ENCODE assay signal across 19 mouse cellular contexts in the genomic region with DNA sequence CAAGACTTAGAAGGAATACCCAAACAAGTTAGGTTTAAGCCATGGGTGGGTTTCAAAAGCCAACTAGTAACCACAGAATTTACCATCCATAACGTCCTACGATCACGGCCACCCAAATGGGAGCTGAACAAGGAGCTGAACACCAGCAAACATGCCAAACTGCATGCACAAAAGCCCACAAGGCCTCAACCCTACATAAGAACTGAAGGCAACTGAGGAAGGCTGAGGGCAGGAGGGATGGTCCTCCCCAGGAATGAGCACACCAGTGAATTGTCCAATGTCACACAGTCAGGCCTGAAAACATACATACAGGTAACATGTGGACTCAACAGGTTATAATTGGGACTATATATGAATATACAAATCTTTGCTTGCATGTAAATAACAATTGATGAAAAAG. TPM values are rescaled to one million over a fixed set of nuclear protein-coding genes. Genes with fewer than 3 reads are reported as not detected.
DNase-seq lines count a peak whose midpoint lies in the region; ATAC-seq lines count a peak whose summit lies in the region.
"Had no signal": no experiment of that assay in that cellular context is flagged by ENCODE, and none has a peak within 500 bp of the region (broad histone marks: within the 10 kb centered on the region; RNA-seq: fewer than 3 reads in every experiment).

No protein-coding gene starts in this region.

- no peak overlapping the region for H3K4me3 ChIP-seq in heart, embryonic 10.5 days
- no peak overlapping the region for H3K4me3 ChIP-seq in midbrain, embryonic 11.5 days (ENCODE audit: low read depth, low read length)
- H3K4me3 ChIP-seq in midbrain, embryonic 14.5 days (replicated peaks; ENCODE audit: low read depth, low read length): no peak overlapping the region

- H3K27me3 ChIP-seq in heart, embryonic 10.5 days (ENCODE audit: insufficient read depth, poor library complexity, severe bottlenecking): no peaks in the 10 kb centered on the region
- no peaks in the 10 kb centered on the region for H3K27me3 ChIP-seq in midbrain, embryonic 11.5 days (ENCODE audit: control insufficient read depth, insufficient read depth, low read length)
- no peaks in the 10 kb centered on the region for H3K27me3 ChIP-seq in midbrain, embryonic 14.5 days (ENCODE audit: control insufficient read depth, insufficient read depth, low read length)
- H3K27me3 ChIP-seq: CH12.LX, Patski had no signal

- no peak overlapping the region for H3K9ac ChIP-seq in midbrain, embryonic 11.5 days (ENCODE audit: low read length)
- no peak overlapping the region for H3K9ac ChIP-seq in midbrain, embryonic 14.5 days (replicated peaks; ENCODE audit: low read length)

- peak; percentile 72 for DNase-seq in heart, embryonic 10.5 days (ENCODE audit: low spot score)
- no peak for DNase-seq in heart, adult 11 months
- peak; percentile 56 for DNase-seq in midbrain, embryonic 11.5 days (ENCODE audit: low spot score, missing footprints)
- DNase-seq in midbrain, embryonic 14.5 days: no peak
- DNase-seq: adrenal gland, adult 2 months; adrenal gland, adult 8-10 months; adrenal gland, postnatal 10 days; adrenal gland, postnatal 14 days; adrenal gland, postnatal 25 days; adrenal gland, postnatal 36 days; B cell, adult 2 months; cerebellum, adult 11 months; cerebellum, adult 11-12 months; cerebellum, adult 18-20 months had no signal

- H3K4me2 ChIP-seq in midbrain, embryonic 11.5 days: no peak overlapping the region
- H3K4me2 ChIP-seq in midbrain, embryonic 14.5 days (ENCODE audit: low read length): no peak overlapping the region

- 89% methylated on average over 3 of the region's 3 CpGs for WGBS in heart, embryonic 10.5 days
- 94% methylated on average over 3 of the region's 3 CpGs for WGBS in midbrain, embryonic 11.5 days
- whole genome bisulfite sequencing in midbrain, embryonic 14.5 days: 98% methylated on average over 3 of the region's 3 CpGs

- no peak for ATAC-seq in midbrain, embryonic 11.5 days (ENCODE audit: low FRiP score)
- no peak for ATAC-seq in midbrain, embryonic 14.5 days (ENCODE audit: low FRiP score, low TSS enrichment)
- ATAC-seq: activated CD4-positive, CD25-positive, alpha-beta regulatory T cell, adult 4 months; CD4-positive, CD25-positive, alpha-beta regulatory T cell, adult 4 months; Patski had no signal

- H3K9me3 ChIP-seq in heart, embryonic 10.5 days: no peaks in the 10 kb centered on the region
- no peaks in the 10 kb centered on the region for H3K9me3 ChIP-seq in midbrain, embryonic 11.5 days (ENCODE audit: control insufficient read depth, low read length)
- H3K9me3 ChIP-seq in midbrain, embryonic 14.5 days (ENCODE audit: control insufficient read depth, low read length): no peaks in the 10 kb centered on the region
- H3K9me3 ChIP-seq: G1E had no signal

- H3K27ac ChIP-seq in heart, embryonic 10.5 days: no peak overlapping the region
- H3K27ac ChIP-seq in midbrain, embryonic 11.5 days (ENCODE audit: low read depth, low read length): no peak overlapping the region
- no peak overlapping the region for H3K27ac ChIP-seq in midbrain, embryonic 14.5 days (replicated peaks; ENCODE audit: low read depth, low read length)

- no peaks in the 10 kb centered on the region for H3K4me1 ChIP-seq in heart, embryonic 10.5 days
- H3K4me1 ChIP-seq in midbrain, embryonic 11.5 days (ENCODE audit: control insufficient read depth, insufficient read depth, low read length): no peaks in the 10 kb centered on the region
- H3K4me1 ChIP-seq in midbrain, embryonic 14.5 days (ENCODE audit: control insufficient read depth, insufficient read depth, low read length): no peaks in the 10 kb centered on the region

- no peaks in the 10 kb centered on the region for H3K36me3 ChIP-seq in heart, embryonic 10.5 days
- H3K36me3 ChIP-seq in midbrain, embryonic 11.5 days (ENCODE audit: control insufficient read depth, insufficient read depth, low read length): no peaks in the 10 kb centered on the region
- no peaks in the 10 kb centered on the region for H3K36me3 ChIP-seq in midbrain, embryonic 14.5 days (ENCODE audit: control insufficient read depth, insufficient read depth, low read length)
- H3K36me3 ChIP-seq: G1E had no signal

RNA-seq across cellular contexts. Expression of a gene that starts 20.6 kb away (rescaled TPM):
- 1.1 and 2.4 TPM in 2 replicates for polyA plus RNA-seq in heart, embryonic 10.5 days (2016; fragmentation: Nextera tagmentation; extraction: Ambion mirVana)
- polyA plus RNA-seq in midbrain, embryonic 11.5 days (2014; fragmentation: Nextera tagmentation; extraction: Ambion mirVana): 2.9 and 3.1 TPM in 2 replicates
- 7.1 and 7.2 TPM in 2 replicates for polyA plus RNA-seq in midbrain, embryonic 14.5 days (2014; fragmentation: Nextera tagmentation; extraction: Ambion mirVana)

Comparison
In these comparisons a context has a peak if more than half of its experiments do, and no peak if none do; other contexts are left out.
1. DNase-seq: peak in heart, embryonic 10.5 days (single experiment) and midbrain, embryonic 11.5 days (single experiment); none in heart, adult 11 months (single experiment) and midbrain, embryonic 14.5 days (single experiment).